9 mouse cellular contexts compared by ENCODE assay signal in the genomic region with DNA sequence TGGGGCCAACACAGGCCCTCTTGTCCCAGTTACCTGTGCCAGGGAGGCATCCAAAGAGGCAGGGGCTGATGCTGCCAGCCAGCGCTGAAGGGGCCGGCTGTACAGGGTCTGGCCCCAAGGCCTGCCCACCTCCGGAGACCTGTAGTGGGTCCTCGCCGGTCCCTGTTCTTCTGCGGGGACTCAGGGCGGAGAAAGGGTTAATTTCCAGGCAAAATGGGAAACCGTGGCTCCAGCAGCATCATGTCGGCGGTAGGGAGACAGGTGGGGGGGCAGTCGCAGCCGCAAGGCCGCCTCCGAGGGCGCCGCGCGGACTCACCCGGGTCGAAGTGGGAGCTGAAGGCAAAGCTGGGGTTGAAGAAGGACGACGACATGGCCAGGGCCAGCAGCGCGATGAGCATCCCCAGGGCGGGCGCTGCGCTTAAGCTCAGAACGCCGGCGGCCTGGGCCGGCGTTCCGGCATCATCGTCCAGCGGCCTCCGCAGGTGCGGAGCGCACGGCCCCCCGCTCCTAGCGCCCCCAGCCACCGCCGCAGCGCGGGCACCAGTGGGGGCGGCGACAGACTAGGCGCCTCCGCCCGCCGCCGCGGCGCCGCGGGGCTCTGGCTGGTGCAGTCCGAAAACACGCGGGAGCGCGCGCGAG. TPM values are rescaled to one million over a fixed set of nuclear protein-coding genes. Genes with fewer than 3 reads are reported as not detected.
DNase-seq lines count a peak whose midpoint lies in the region; ATAC-seq and TF ChIP-seq lines count a peak whose summit lies in the region.
"Had no signal": no experiment of that assay in that cellular context is flagged by ENCODE, and none has a peak within 500 bp of the region (broad histone marks: within the 10 kb centered on the region; RNA-seq: fewer than 3 reads in every experiment).

A gene (minus strand): TSS at position 615 of the 639 bp plus-strand sequence.

- H3K4me2 ChIP-seq in forebrain, embryonic 12.5 days = peak within 1 kb of the TSS; percentile 91

- no peaks in the 10 kb centered on the region for H3K36me3 ChIP-seq in forebrain, embryonic 12.5 days (replicated peaks)

- DNase-seq in layer of hippocampus, adult 8-10 months (ENCODE audit: low spot score in 2 of 2) = no peak
- no peak for DNase-seq in layer of hippocampus, adult 11-12 months (ENCODE audit: low spot score)
- DNase-seq in left cerebral cortex, adult 8-10 months (ENCODE audit: low spot score in 2 of 2) = no peak
- DNase-seq in neural tube, embryonic 10.5 days (ENCODE audit: extremely low spot score, low spot score) = peak; percentile 58
- no peak for DNase-seq in frontal cortex, postnatal 10 days (ENCODE audit: low spot score in 2 of 2)
- DNase-seq in ovary, postnatal 10 days (ENCODE audit: low spot score) = no peak

- no peak within 1 kb of the TSS; the same call in 1 of the 2 replicates for H3K27ac ChIP-seq in bone marrow, adult 2 months (ENCODE audit: control insufficient read depth, insufficient read depth, low read depth, low read length, poor library complexity)
- H3K27ac ChIP-seq in forebrain, embryonic 12.5 days = peak within 1 kb of the TSS; percentile 77

- H3K4me1 ChIP-seq in bone marrow, adult 2 months (ENCODE audit: control insufficient read depth, insufficient read depth, low read length) = no peaks in the 10 kb centered on the region; the same call in 1 of the 2 replicates
- peaks cover 41% of the 10 kb centered on the region for H3K4me1 ChIP-seq in forebrain, embryonic 12.5 days

- TF ChIP-seq CTCF in bone marrow, adult 2 months (IDR thresholded peaks at IDR 0.05; ENCODE audit: control insufficient read depth, insufficient read depth, low read length) = no peak

- 7% methylated on average over 63 of the region's 63 CpGs for WGBS in bone marrow, adult 2 months
- WGBS in forebrain, embryonic 12.5 days = under 1% methylated on average over 45 of the region's 63 CpGs

- H3K9me3 ChIP-seq in forebrain, embryonic 12.5 days = no peaks in the 10 kb centered on the region

- peaks cover 28% of the 10 kb centered on the region for H3K27me3 ChIP-seq in forebrain, embryonic 12.5 days

- H3K4me3 ChIP-seq in bone marrow, adult 2 months (replicated peaks; ENCODE audit: control insufficient read depth, low read depth, low read length) = no peak within 1 kb of the TSS
- peak within 1 kb of the TSS; percentile 66 for H3K4me3 ChIP-seq in forebrain, embryonic 12.5 days (replicated peaks)
- H3K4me3 ChIP-seq: myocyte had no signal

- H3K9ac ChIP-seq in forebrain, embryonic 12.5 days = peak within 1 kb of the TSS; percentile 86

- peak; percentile 54 for ATAC-seq in forebrain, embryonic 12.5 days (ENCODE audit: low FRiP score)

- 0 out of 2 replicates have a peak, but pooled peaks have one; percentile 25 for TF ChIP-seq POLR2A in bone marrow, adult 2 months (IDR thresholded peaks at IDR 0.05; ENCODE audit: borderline replicate concordance, control insufficient read depth, low read depth, low read length)

RNA-seq across cellular contexts. Expression of the gene that starts here (rescaled TPM):
- total RNA-seq in layer of hippocampus, adult 8-10 months (2022) = 100 to 1,000 TPM; 217 to 247 (median 224) TPM
- polyA plus RNA-seq in bone marrow, adult 2 months (2011; ENCODE audit: insufficient read depth, insufficient read length, low replicate concordance, missing spikeins) = 8.4 and 15.7 TPM in 2 replicates
- polyA plus RNA-seq in forebrain, embryonic 12.5 days (2016; fragmentation: Nextera tagmentation; extraction: Ambion mirVana) = 6.1 and 7.6 TPM in 2 replicates
- total RNA-seq in left cerebral cortex, adult 8-10 months (2022) = 100 to 1,000 TPM; 217 to 244 (median 225) TPM
